Mouse (Mus musculus): ENCODE data around the gene Lst1. TPM values are rescaled to one million over a fixed set of nuclear protein-coding genes. Genes with fewer than 3 reads are reported as not detected.

The Lst1 gene
- polyA plus RNA-seq, 1 experiment from 2014 or later: 13.0 TPM

DNA sequence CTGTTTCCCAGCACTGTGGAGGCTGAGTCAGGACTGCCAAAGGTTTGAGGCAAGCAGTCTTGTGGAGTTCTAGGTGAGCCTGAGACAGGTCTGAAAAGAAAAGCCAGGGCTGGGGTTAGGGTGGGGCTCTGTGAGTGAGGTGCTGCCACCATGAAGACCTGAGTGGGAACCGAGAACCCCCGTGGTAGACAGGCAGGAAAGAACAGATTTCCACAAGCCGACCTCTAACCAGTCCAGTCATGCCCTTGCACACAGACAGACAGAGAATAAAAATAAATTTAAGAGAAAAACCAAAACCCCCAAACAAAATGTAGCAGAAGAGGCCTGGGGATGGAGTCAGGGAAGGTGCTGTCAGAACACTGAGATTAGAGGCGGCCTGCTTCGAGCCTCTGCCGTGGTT is 12.9 kb downstream of the Lst1 start:
- Histone ChIP-seq H3K36me3 (no peaks in the 10 kb centered on the region), H3K4me2 (no peak overlapping the region), H3K27me3 (no peaks in the 10 kb centered on the region), H3K4me1 (no peaks in the 10 kb centered on the region), H3K9ac (no peak overlapping the region), H3K9me3 (no peaks in the 10 kb centered on the region), H3K27ac (no peak overlapping the region), H3K4me3 (no peak overlapping the region)
- no peak for ATAC-seq (ENCODE audit: borderline replicate concordance, extremely low read depth, low FRiP score, low TSS enrichment)
- 69% methylated on average over 6 of the region's 6 CpGs for WGBS

GRCm38 (mm10) chr17:35174201-35174977 is 13.8 kb downstream of the Lst1 start:
- no peak overlapping the region for H3K27ac ChIP-seq
- 56% methylated on average over 8 of the region's 8 CpGs for WGBS

GRCm38 (mm10) chr17:35173329-35173728 is 14.9 kb downstream of the Lst1 start:
- Histone ChIP-seq H3K27me3 (no peaks in the 10 kb centered on the region), H3K4me1 (no peaks in the 10 kb centered on the region), H3K36me3 (no peaks in the 10 kb centered on the region), H3K4me3 (no peak overlapping the region), H3K9ac (no peak overlapping the region), H3K4me2 (no peak overlapping the region), H3K9me3 (no peaks in the 10 kb centered on the region), H3K27ac (no peak overlapping the region)
- WGBS: 59% methylated on average over 3 of the region's 3 CpGs
- no peak for ATAC-seq (ENCODE audit: borderline replicate concordance, extremely low read depth, low FRiP score, low TSS enrichment)

More at GRCm38 (mm10) chr17:35174201-35174977, 13.8 kb downstream of the Lst1 start:
- Histone ChIP-seq H3K27me3 (no peaks in the 10 kb centered on the region), H3K4me2 (no peak overlapping the region), H3K9me3 (no peaks in the 10 kb centered on the region), H3K4me3 (no peak overlapping the region), H3K4me1 (no peaks in the 10 kb centered on the region), H3K9ac (no peak overlapping the region), H3K36me3 (no peaks in the 10 kb centered on the region)
- no peak for ATAC-seq (ENCODE audit: borderline replicate concordance, extremely low read depth, low FRiP score, low TSS enrichment)

GRCm38 (mm10) chr17:35172445-35173234 is 15.6 kb downstream of the Lst1 start:
- Histone ChIP-seq H3K27me3 (no peaks in the 10 kb centered on the region), H3K27ac (no peak overlapping the region), H3K4me2 (no peak overlapping the region), H3K4me1 (no peaks in the 10 kb centered on the region), H3K4me3 (no peak overlapping the region), H3K9me3 (no peaks in the 10 kb centered on the region), H3K9ac (no peak overlapping the region), H3K36me3 (no peaks in the 10 kb centered on the region)
- ATAC-seq (ENCODE audit: borderline replicate concordance, extremely low read depth, low FRiP score, low TSS enrichment): no peak
- WGBS: 64% methylated on average over 11 of the region's 11 CpGs

GRCm38 (mm10) chr17:35168541-35169207 is 19.6 kb downstream of the Lst1 start:
- H3K4me2 ChIP-seq: no peak overlapping the region
- no peak overlapping the region for H3K27ac ChIP-seq
- H3K4me1 ChIP-seq: peaks cover 13% of the 10 kb centered on the region
- H3K4me3 ChIP-seq: no peak overlapping the region
- H3K27me3 ChIP-seq: no peaks in the 10 kb centered on the region
- H3K9me3 ChIP-seq: no peaks in the 10 kb centered on the region
- WGBS: 8% methylated on average over 4 of the region's 4 CpGs
- no peak for ATAC-seq (ENCODE audit: borderline replicate concordance, extremely low read depth, low FRiP score, low TSS enrichment)
- H3K36me3 ChIP-seq: no peaks in the 10 kb centered on the region
- no peak overlapping the region for H3K9ac ChIP-seq

DNA sequence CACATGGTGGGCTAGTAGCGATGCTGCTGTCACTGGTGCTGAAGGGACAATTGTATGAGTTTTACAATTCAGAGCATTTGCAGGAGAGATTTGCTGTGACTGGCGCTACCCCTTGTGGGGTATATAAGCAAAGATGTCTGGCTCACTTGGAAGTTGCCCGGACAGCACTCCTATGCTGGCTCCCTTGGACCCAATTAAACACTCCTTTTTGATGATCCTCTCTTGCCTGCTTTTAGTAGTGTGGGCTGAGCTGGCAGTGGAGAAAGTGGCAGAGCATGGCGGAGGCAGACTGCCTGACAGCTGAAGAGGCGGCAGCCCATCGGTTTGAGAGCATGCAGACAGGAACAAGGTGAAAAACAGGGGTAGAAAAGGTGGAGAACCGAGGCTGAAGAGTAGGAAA is 20.4 kb downstream of the Lst1 start:
- ATAC-seq (ENCODE audit: borderline replicate concordance, extremely low read depth, low FRiP score, low TSS enrichment): no peak
- 81% methylated on average over 7 of the region's 7 CpGs for WGBS
- Histone ChIP-seq H3K9ac (no peak overlapping the region), H3K9me3 (no peaks in the 10 kb centered on the region), H3K27me3 (no peaks in the 10 kb centered on the region), H3K4me3 (no peak overlapping the region), H3K4me2 (no peak overlapping the region), H3K27ac (no peak overlapping the region), H3K36me3 (no peaks in the 10 kb centered on the region), H3K4me1 (peaks cover 16% of the 10 kb centered on the region)

DNA sequence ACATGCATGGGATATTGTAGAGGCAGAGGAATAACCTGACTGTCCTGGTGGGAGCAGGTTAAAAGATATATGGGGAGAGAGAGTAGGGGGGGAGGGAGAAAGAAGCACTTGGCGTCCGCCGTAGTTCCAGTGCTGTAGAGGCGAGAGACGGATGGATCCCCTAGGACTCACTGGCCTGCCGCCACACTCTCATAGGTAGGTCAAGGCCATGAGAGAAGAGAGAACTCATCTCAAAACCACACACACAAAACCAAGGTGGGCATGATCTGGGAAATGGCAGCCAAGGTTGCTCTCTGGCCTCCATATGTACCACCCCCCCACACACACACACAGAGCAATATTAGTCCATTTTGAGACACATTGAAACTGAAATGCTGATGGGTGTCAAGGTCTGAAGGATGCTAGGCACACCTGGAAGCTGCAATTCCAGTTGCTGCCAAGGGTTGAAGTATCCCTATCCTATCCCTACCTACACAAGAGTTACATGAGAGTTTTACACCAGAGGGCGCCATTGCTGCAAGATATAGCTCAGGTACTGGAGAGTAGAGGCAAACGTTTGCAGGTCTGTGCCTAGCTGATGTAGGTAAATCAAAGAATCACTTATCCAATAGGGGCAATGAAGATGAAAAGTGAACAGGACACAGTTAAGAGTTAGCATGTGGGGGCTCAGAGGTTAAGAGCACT is 21.7 kb downstream of the Lst1 start:
- Histone ChIP-seq H3K36me3 (peaks cover 5% of the 10 kb centered on the region), H3K27ac (peak overlapping the region; percentile 100; the same call in 1 of the 2 replicates), H3K27me3 (no peaks in the 10 kb centered on the region), H3K9ac (no peak overlapping the region), H3K4me2 (peak overlapping the region; percentile 58), H3K4me1 (peaks cover 26% of the 10 kb centered on the region), H3K4me3 (peak overlapping the region; percentile 90; the same call in 1 of the 2 replicates), H3K9me3 (no peaks in the 10 kb centered on the region)
- 67% methylated on average over 8 of the region's 8 CpGs for WGBS
- ATAC-seq (ENCODE audit: borderline replicate concordance, extremely low read depth, low FRiP score, low TSS enrichment): no peak

- Histone ChIP-seq H3K27me3 (no peaks in the 10 kb centered on the region), H3K9me3 (no peaks in the 10 kb centered on the region), H3K4me2 (peak overlapping the region; percentile 58), H3K27ac (peak overlapping the region; percentile 100), H3K9ac (peak overlapping the region; percentile 59), H3K36me3 (peaks cover 14% of the 10 kb centered on the region), H3K4me1 (peaks cover 29% of the 10 kb centered on the region), H3K4me3 (peak overlapping the region; percentile 90)
- 17% methylated on average over 12 of the region's 12 CpGs for WGBS
- ATAC-seq (ENCODE audit: borderline replicate concordance, extremely low read depth, low FRiP score, low TSS enrichment): peak; percentile 85
Measured at GRCm38 (mm10) chr17:35165451-35166155, 22.6 kb downstream of the Lst1 start.

- Histone ChIP-seq H3K27me3 (no peaks in the 10 kb centered on the region), H3K9me3 (no peaks in the 10 kb centered on the region), H3K4me2 (peak within 1 kb of the TSS; percentile 89), H3K27ac (peak within 1 kb of the TSS; percentile 100), H3K4me1 (peaks cover 29% of the 10 kb centered on the region), H3K4me3 (peak within 1 kb of the TSS; percentile 90), H3K36me3 (peaks cover 22% of the 10 kb centered on the region), H3K9ac (peak within 1 kb of the TSS; percentile 97)
- peak; percentile 98 for ATAC-seq (ENCODE audit: borderline replicate concordance, extremely low read depth, low FRiP score, low TSS enrichment)
- under 1% methylated on average over 54 of the region's 89 CpGs for WGBS
Measured at GRCm38 (mm10) chr17:35164568-35165450, 23.4 kb downstream of the Lst1 start, which contains the start of gene Prrc2a. Prrc2a (minus strand) TSS chr17:35164897.

GRCm38 (mm10) chr17:35164218-35164567 is 24.0 kb downstream of the Lst1 start:
- H3K4me2 ChIP-seq: peak overlapping the region; percentile 89
- peaks cover 28% of the 10 kb centered on the region for H3K36me3 ChIP-seq
- H3K27me3 ChIP-seq: no peaks in the 10 kb centered on the region
- H3K4me1 ChIP-seq: peaks cover 29% of the 10 kb centered on the region
- H3K9me3 ChIP-seq: no peaks in the 10 kb centered on the region
- H3K4me3 ChIP-seq: peak overlapping the region; percentile 90
- peak overlapping the region; percentile 94 for H3K27ac ChIP-seq
- WGBS: 0% methylated on average over 14 of the region's 28 CpGs
- H3K9ac ChIP-seq: peak overlapping the region; percentile 97
- ATAC-seq (ENCODE audit: borderline replicate concordance, extremely low read depth, low FRiP score, low TSS enrichment): no peak
